Mouse (Mus musculus): ENCODE measurements around the gene Nhs. TPM values are rescaled to one million over a fixed set of nuclear protein-coding genes. Genes with fewer than 3 reads are reported as not detected.
"Not testable (repeated sequence)": the region's sequence is repeated elsewhere in the genome, so short reads cannot be mapped to it uniquely, and the experiment has no call there.

Nhs gene
- total and polyA plus RNA-seq, 3 experiments, result under 0.01 TPM; not detected in 2

- DNase-seq (ENCODE audit: low spot score), result no peak
- no peak for TF ChIP-seq GATA1 (IDR thresholded peaks at IDR 0.05; ENCODE audit: borderline replicate concordance, low read length)
- no peak for TF ChIP-seq TAL1 (conservative IDR thresholded peaks at IDR 0.05; ENCODE audit: low read depth, low read length)
- TF ChIP-seq POLR2AphosphoS5 (IDR thresholded peaks at IDR 0.05; ENCODE audit: insufficient replicate concordance, low read depth, low read length), result no peak
- TF ChIP-seq GATA2 (IDR thresholded peaks at IDR 0.05; ENCODE audit: borderline replicate concordance, low read depth, low read length), result no peak
- no peak for TF ChIP-seq CTCF (IDR thresholded peaks at IDR 0.05; ENCODE audit: low read depth, low read length)
- Histone ChIP-seq H3K4me3 (ENCODE audit: low read depth, low read length) (no peak overlapping the region), H3K36me3 (replicated peaks) (no peaks in the 10 kb centered on the region), H3K27me3 (ENCODE audit: insufficient read depth, low read length) (no peaks in the 10 kb centered on the region), H3K9me3 (replicated peaks) (no peaks in the 10 kb centered on the region), H3K4me1 (ENCODE audit: insufficient read depth, low read depth, low read length) (no peaks in the 10 kb centered on the region)
- ATAC-seq (ENCODE audit: extremely low read depth, insufficient number of reproducible peaks, low FRiP score, poor library complexity, severe bottlenecking), result no peak
Measured at GRCm38 (mm10) chrX:161877123-161877522, 282.4 kb downstream of the Nhs start.

DNA sequence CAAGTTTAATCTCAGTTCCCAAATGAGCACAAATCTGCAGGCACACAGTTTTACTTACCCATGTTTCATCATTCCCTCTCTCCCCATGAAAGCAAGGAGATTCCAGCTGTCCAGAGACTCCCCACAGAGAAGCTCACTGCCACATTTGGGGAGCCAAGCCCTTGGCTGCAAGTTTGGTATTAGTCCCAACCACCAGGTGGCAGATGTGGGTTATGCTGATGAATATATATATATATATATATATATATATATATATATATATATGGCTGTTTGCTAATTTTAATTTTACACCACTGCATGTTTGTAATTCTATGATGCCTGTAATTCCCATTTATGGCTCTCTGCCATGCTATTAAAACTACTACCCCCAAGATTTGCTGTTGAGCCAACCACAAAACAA, 286.0 kb downstream of the Nhs start:
- Histone ChIP-seq H3K4me3 (ENCODE audit: low read depth, low read length) (no peak overlapping the region), H3K4me1 (ENCODE audit: insufficient read depth, low read depth, low read length) (no peaks in the 10 kb centered on the region), H3K27me3 (ENCODE audit: insufficient read depth, low read length) (no peaks in the 10 kb centered on the region), H3K36me3 (replicated peaks) (no peaks in the 10 kb centered on the region), H3K9me3 (replicated peaks) (no peaks in the 10 kb centered on the region)
- DNase-seq (ENCODE audit: low spot score) (no peak), ATAC-seq (ENCODE audit: extremely low read depth, insufficient number of reproducible peaks, low FRiP score, poor library complexity, severe bottlenecking) (no peak)
- TF ChIP-seq TAL1 (conservative IDR thresholded peaks at IDR 0.05; ENCODE audit: low read depth, low read length) (no peak), CTCF (IDR thresholded peaks at IDR 0.05; ENCODE audit: low read depth, low read length) (no peak), GATA2 (IDR thresholded peaks at IDR 0.05; ENCODE audit: borderline replicate concordance, low read depth, low read length) (no peak), GATA1 (IDR thresholded peaks at IDR 0.05; ENCODE audit: borderline replicate concordance, low read length) (no peak), POLR2AphosphoS5 (IDR thresholded peaks at IDR 0.05; ENCODE audit: insufficient replicate concordance, low read depth, low read length) (no peak)

DNA sequence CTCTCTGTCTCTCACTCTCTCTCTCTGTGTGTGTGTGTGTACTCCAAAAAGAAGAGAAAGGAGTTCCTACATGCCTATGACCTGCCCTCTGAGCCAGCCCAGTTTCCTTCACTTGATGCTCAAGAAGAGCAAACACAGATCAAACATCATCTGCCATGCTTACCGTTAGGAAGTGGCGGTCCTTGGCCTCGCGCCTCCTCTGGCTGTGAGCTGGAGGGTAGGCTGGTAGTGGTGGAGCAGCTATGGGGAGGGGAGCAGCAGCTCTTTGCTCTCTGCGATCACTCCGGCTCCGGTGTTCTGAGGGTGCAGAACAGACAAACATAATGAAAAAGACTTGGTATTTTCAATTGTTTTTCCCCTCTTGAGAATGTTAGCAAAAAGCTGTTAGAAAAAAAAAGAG, 288.2 kb downstream of the Nhs start:
- Histone ChIP-seq H3K4me3 (ENCODE audit: low read depth, low read length) (no peak overlapping the region), H3K4me1 (ENCODE audit: insufficient read depth, low read depth, low read length) (no peaks in the 10 kb centered on the region), H3K27me3 (ENCODE audit: insufficient read depth, low read length) (no peaks in the 10 kb centered on the region), H3K9me3 (replicated peaks) (no peaks in the 10 kb centered on the region), H3K36me3 (replicated peaks) (no peaks in the 10 kb centered on the region)
- ATAC-seq (ENCODE audit: extremely low read depth, insufficient number of reproducible peaks, low FRiP score, poor library complexity, severe bottlenecking) (no peak), DNase-seq (ENCODE audit: low spot score) (no peak)
- TF ChIP-seq GATA1 (IDR thresholded peaks at IDR 0.05; ENCODE audit: borderline replicate concordance, low read length), result no peak
- TF ChIP-seq TAL1 (conservative IDR thresholded peaks at IDR 0.05; ENCODE audit: low read depth, low read length), result no peak
- TF ChIP-seq CTCF (IDR thresholded peaks at IDR 0.05; ENCODE audit: low read depth, low read length), result no peak
- TF ChIP-seq POLR2AphosphoS5 (IDR thresholded peaks at IDR 0.05; ENCODE audit: insufficient replicate concordance, low read depth, low read length), result no peak
- no peak for TF ChIP-seq GATA2 (IDR thresholded peaks at IDR 0.05; ENCODE audit: borderline replicate concordance, low read depth, low read length)

GRCm38 (mm10) chrX:161855630-161856029, 303.9 kb downstream of the Nhs start:
- no peaks in the 10 kb centered on the region for H3K9me3 ChIP-seq (replicated peaks)
- H3K36me3 ChIP-seq (replicated peaks), result no peaks in the 10 kb centered on the region
- H3K4me3 ChIP-seq (ENCODE audit: low read depth, low read length), result no peak overlapping the region
- ATAC-seq (ENCODE audit: extremely low read depth, insufficient number of reproducible peaks, low FRiP score, poor library complexity, severe bottlenecking) (no peak), DNase-seq (ENCODE audit: low spot score) (no peak)
- H3K4me1 ChIP-seq (ENCODE audit: insufficient read depth, low read depth, low read length), result no peaks in the 10 kb centered on the region
- TF ChIP-seq TAL1 (conservative IDR thresholded peaks at IDR 0.05; ENCODE audit: low read depth, low read length), result no peak
- no peak for TF ChIP-seq GATA1 (IDR thresholded peaks at IDR 0.05; ENCODE audit: borderline replicate concordance, low read length)
- no peak for TF ChIP-seq CTCF (IDR thresholded peaks at IDR 0.05; ENCODE audit: low read depth, low read length)
- no peak for TF ChIP-seq GATA2 (IDR thresholded peaks at IDR 0.05; ENCODE audit: borderline replicate concordance, low read depth, low read length)
- no peak for TF ChIP-seq POLR2AphosphoS5 (IDR thresholded peaks at IDR 0.05; ENCODE audit: insufficient replicate concordance, low read depth, low read length)
- no peaks in the 10 kb centered on the region for H3K27me3 ChIP-seq (ENCODE audit: insufficient read depth, low read length)

- ATAC-seq (ENCODE audit: extremely low read depth, insufficient number of reproducible peaks, low FRiP score, poor library complexity, severe bottlenecking) (no peak), DNase-seq (ENCODE audit: low spot score) (no peak)
- Histone ChIP-seq H3K4me1 (ENCODE audit: insufficient read depth, low read depth, low read length) (no peaks in the 10 kb centered on the region), H3K36me3 (replicated peaks) (no peaks in the 10 kb centered on the region), H3K27me3 (ENCODE audit: insufficient read depth, low read length) (no peaks in the 10 kb centered on the region), H3K4me3 (ENCODE audit: low read depth, low read length) (no peak overlapping the region), H3K9me3 (replicated peaks) (no peaks in the 10 kb centered on the region)
- TF ChIP-seq CTCF (IDR thresholded peaks at IDR 0.05; ENCODE audit: low read depth, low read length), result no peak
- no peak for TF ChIP-seq TAL1 (conservative IDR thresholded peaks at IDR 0.05; ENCODE audit: low read depth, low read length)
- TF ChIP-seq GATA2 (IDR thresholded peaks at IDR 0.05; ENCODE audit: borderline replicate concordance, low read depth, low read length), result no peak
- TF ChIP-seq POLR2AphosphoS5 (IDR thresholded peaks at IDR 0.05; ENCODE audit: insufficient replicate concordance, low read depth, low read length), result no peak
- no peak for TF ChIP-seq GATA1 (IDR thresholded peaks at IDR 0.05; ENCODE audit: borderline replicate concordance, low read length)
Measured at GRCm38 (mm10) chrX:161853626-161854312, 305.8 kb downstream of the Nhs start.

- not testable (repeated sequence) for ATAC-seq (ENCODE audit: extremely low read depth, insufficient number of reproducible peaks, low FRiP score, poor library complexity, severe bottlenecking); DNase-seq (ENCODE audit: low spot score); H3K9me3 ChIP-seq (replicated peaks)
Measured at GRCm38 (mm10) chrX:161826186-161826585, 333.3 kb downstream of the Nhs start.

More at GRCm38 (mm10) chrX:161826186-161826585, 333.3 kb downstream of the Nhs start:
- H3K27me3 ChIP-seq (ENCODE audit: insufficient read depth, low read length); H3K4me3 ChIP-seq (ENCODE audit: low read depth, low read length); H3K36me3 ChIP-seq (replicated peaks); H3K4me1 ChIP-seq (ENCODE audit: insufficient read depth, low read depth, low read length): not testable (repeated sequence)

All from G1E (cell line).